Mouse (Mus musculus): ENCODE results near the gene Igsf8.

GRCm38 (mm10) chr1:172309699-172310398 lies 48.4 kb downstream of the Igsf8 start:
- no peak for TF ChIP-seq EP300 (IDR thresholded peaks at IDR 0.05; ENCODE audit: low read depth)
- TF ChIP-seq CTCF (IDR thresholded peaks at IDR 0.05; ENCODE audit: low read depth): peak; percentile 93
